Mouse (Mus musculus) forebrain, embryonic 10.5 days (tissue): Measurements from ENCODE around the gene Zfp799. TPM values are rescaled to one million over a fixed set of nuclear protein-coding genes. Genes with fewer than 3 reads are reported as not detected.

Experiments used
- DNase-seq: peaks from one replicate; pipeline ENCODE4 v3.0.0-alpha.2; 2017; ENCODE audit warnings: low spot score; ENCODE audit errors: extremely low spot score
- H3K27ac ChIP-seq: fragments of 300-500 bp; sonication (generic); 2 replicates; pipeline ENCODE4 v1.5.1; 2016; ENCODE audit warnings: mild to moderate bottlenecking
- H3K27me3 ChIP-seq: fragments of 300-500 bp; sonication (generic); 2 replicates; pipeline ENCODE4 v1.6.1; 2016; ENCODE audit warnings: mild to moderate bottlenecking; ENCODE audit not compliant: poor library complexity, severe bottlenecking
- H3K36me3 ChIP-seq: fragments of 300-500 bp; sonication (generic); replicated peaks from 2 replicates; pipeline ENCODE4 v1.6.1; 2016; ENCODE audit warnings: mild to moderate bottlenecking, moderate library complexity
- H3K4me1 ChIP-seq: fragments of 300-500 bp; sonication (generic); 2 replicates; pipeline ENCODE4 v1.6.1; 2016
- H3K4me3 ChIP-seq: fragments of 300-500 bp; sonication (generic); 2 replicates; pipeline ENCODE4 v1.5.1; 2016; ENCODE audit warnings: mild to moderate bottlenecking, moderate library complexity
- H3K9me3 ChIP-seq: fragments of 300-500 bp; sonication (generic); 2 replicates; pipeline ENCODE4 v1.6.1; 2016; ENCODE audit warnings: mild to moderate bottlenecking, moderate library complexity
- WGBS: fragments of 180-500 bp; shearing (Covaris S2); methylation state at CpG from one replicate; pipeline ENCODE4 v1.1.7; 2016; 5-methylcytosine and 5-hydroxymethylcytosine counted together
- polyA plus RNA-seq: library from polyadenylated mRNA; unstranded; fragments of >200 nt; fragmentation: Nextera tagmentation; extraction: Ambion mirVana; gene quantifications from 2 replicates; pipeline ENCODE4 v1.2.1, GENCODE M21; 2016

The Zfp799 gene
- polyA plus RNA-seq, 1 experiment from 2014 or later: 14.2 TPM

DNA sequence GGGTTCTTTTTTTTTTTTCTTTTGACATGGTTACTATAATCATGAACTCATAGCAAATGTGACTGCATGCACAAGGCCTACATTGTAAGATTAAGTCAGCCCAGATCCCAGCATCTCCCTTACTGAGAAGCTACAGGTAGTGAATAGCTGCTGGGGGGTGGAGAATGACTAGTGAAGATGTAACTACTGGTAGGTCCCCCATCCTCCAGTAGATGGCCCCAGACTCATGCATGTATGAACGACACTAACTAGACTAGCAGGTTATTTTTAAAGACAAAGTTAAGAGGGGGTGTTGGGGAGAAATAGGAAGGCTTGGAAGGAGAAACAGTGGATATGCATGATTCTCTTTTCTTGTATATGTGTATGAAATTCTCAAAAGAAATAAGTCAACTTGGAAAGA is 58.8 kb downstream of the Zfp799 start:
- H3K27ac ChIP-seq: no peak overlapping the region
- WGBS: 92% methylated on average over 1 of the region's 1 CpGs
- H3K4me1 ChIP-seq: no peaks in the 10 kb centered on the region
- peaks cover 100% of the 10 kb centered on the region for H3K36me3 ChIP-seq
- no peaks in the 10 kb centered on the region for H3K27me3 ChIP-seq
- H3K9me3 ChIP-seq: peaks cover 28% of the 10 kb centered on the region
- no peak overlapping the region for H3K4me3 ChIP-seq
- DNase-seq: no peak

DNA sequence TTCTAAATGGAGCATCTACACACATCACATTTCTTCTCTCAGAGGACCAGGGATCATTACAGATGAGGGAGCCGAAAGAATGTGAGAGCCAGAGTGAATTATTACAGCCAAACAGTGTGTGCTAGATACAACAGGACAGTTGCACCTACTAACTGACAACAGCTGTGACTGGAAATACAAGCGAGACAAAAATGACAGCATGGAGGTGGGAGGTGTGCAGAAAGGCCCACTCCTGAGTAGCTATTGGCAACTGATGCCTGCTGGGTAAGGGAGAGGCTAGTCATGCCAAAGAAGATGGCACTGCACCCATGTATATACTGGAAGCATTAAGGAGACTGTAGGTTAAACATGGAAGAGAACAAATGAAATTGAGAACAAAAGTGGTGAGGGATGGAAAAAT is 63.6 kb downstream of the Zfp799 start:
- Histone ChIP-seq H3K27ac (no peak overlapping the region), H3K4me3 (no peak overlapping the region), H3K4me1 (no peaks in the 10 kb centered on the region), H3K36me3 (peaks cover 86% of the 10 kb centered on the region), H3K27me3 (no peaks in the 10 kb centered on the region), H3K9me3 (peaks cover 49% of the 10 kb centered on the region)
- WGBS: 96% methylated on average over 2 of the region's 2 CpGs
- DNase-seq: no peak

Other genes starting within 250 kb of the Zfp799 start
- gene Cyp4f37, start 209.0 kb downstream of the Zfp799 start, polyA plus RNA-seq: not detected in 2 replicates
- gene Cyp4f40, start 171.4 kb downstream of the Zfp799 start, polyA plus RNA-seq: not detected in 2 replicates
- 2.4 and 2.5 TPM in 2 replicates for gene Cyp4f15, start 144.6 kb downstream of the Zfp799 start, polyA plus RNA-seq
- gene Zfp871, start 42.0 kb downstream of the Zfp799 start, polyA plus RNA-seq: 47.9 and 50.5 TPM in 2 replicates
- 18.1 and 19.2 TPM in 2 replicates for gene Zfp811, start 20.3 kb downstream of the Zfp799 start, polyA plus RNA-seq
- gene Zfp870, start 61.4 kb upstream of the Zfp799 start, polyA plus RNA-seq: 7.4 and 8.6 TPM in 2 replicates
- not detected in 2 replicates for gene Cyp4f14, start 87.1 kb upstream of the Zfp799 start, polyA plus RNA-seq
- gene Cyp4f13, start 117.1 kb upstream of the Zfp799 start, polyA plus RNA-seq: 1.8 and 1.9 TPM in 2 replicates
- 13.0 and 14.1 TPM in 2 replicates for gene Zfp472, start 135.6 kb upstream of the Zfp799 start, polyA plus RNA-seq
- gene Zfp952, start 162.9 kb upstream of the Zfp799 start, polyA plus RNA-seq: 13.4 and 13.7 TPM in 2 replicates
- gene Zfp763, start 203.1 kb upstream of the Zfp799 start, polyA plus RNA-seq: 16.6 and 17.0 TPM in 2 replicates
- gene 4921501E09Rik, start 237.8 kb upstream of the Zfp799 start, polyA plus RNA-seq: not detected in 2 replicates